Mouse (Mus musculus): ENCODE results near the gene Mrpl12. TPM values are rescaled to one million over a fixed set of nuclear protein-coding genes. Genes with fewer than 3 reads are reported as not detected.

The Mrpl12 gene
- total and polyA plus RNA-seq, 3 experiments, result 374 to 461 (median 457) TPM

GRCm38 (mm10) chr11:120509940-120510339 is 25.5 kb downstream of the Mrpl12 start (continued):
- TF ChIP-seq ELF1 (IDR thresholded peaks at IDR 0.05; ENCODE audit: low read depth, low read length), result peak; percentile 25
- TF ChIP-seq MAFK (IDR thresholded peaks at IDR 0.05; ENCODE audit: borderline replicate concordance, low read depth, low read length), result no peak
- peak; percentile 38; the same call in 1 of the 2 replicates for TF ChIP-seq ZMIZ1 (IDR thresholded peaks at IDR 0.05; ENCODE audit: low read depth, low read length)
- TF ChIP-seq CHD1 (IDR thresholded peaks at IDR 0.05; ENCODE audit: low read depth, low read length), result no peak
- no peak for TF ChIP-seq KAT2A (conservative IDR thresholded peaks at IDR 0.05; ENCODE audit: low read depth, low read length)
- TF ChIP-seq MAX (IDR thresholded peaks at IDR 0.05; ENCODE audit: low read length), result no peak
- TF ChIP-seq GABPA (IDR thresholded peaks at IDR 0.05; ENCODE audit: low read depth, low read length), result no peak
- TF ChIP-seq MAZ (IDR thresholded peaks at IDR 0.05; ENCODE audit: low read depth, low read length), result no peak
- TF ChIP-seq RCOR1 (IDR thresholded peaks at IDR 0.05; ENCODE audit: low read depth, low read length), result no peak
- peak; percentile 8; the same call in 1 of the 2 replicates for TF ChIP-seq SIN3A (IDR thresholded peaks at IDR 0.05; ENCODE audit: low read length)
- no peak for TF ChIP-seq ETS1 (IDR thresholded peaks at IDR 0.05; ENCODE audit: low read depth, low read length)
- no peak for TF ChIP-seq UBTF (IDR thresholded peaks at IDR 0.05; ENCODE audit: borderline replicate concordance, insufficient read depth, low read depth, low read length)
- no peak for TF ChIP-seq SMC3 (IDR thresholded peaks at IDR 0.05; ENCODE audit: low read depth, low read length)

GRCm38 (mm10) chr11:120510375-120511030 is 26.1 kb downstream of the Mrpl12 start:
- Histone ChIP-seq H3K9me3 (replicated peaks; ENCODE audit: insufficient read depth, low read length) (no peaks in the 10 kb centered on the region), H3K27ac (ENCODE audit: control insufficient read depth, low read depth, low read length) (peak overlapping the region; percentile 91), H3K27me3 (ENCODE audit: control insufficient read depth in 1 of 2, insufficient read depth in 2 of 2, low read length in 2 of 2) (no peaks in the 10 kb centered on the region), H3K9ac (ENCODE audit: control insufficient read depth, low read depth, low read length, poor library complexity, severe bottlenecking) (peak overlapping the region; percentile 85), H3K36me3 (ENCODE audit: control insufficient read depth in 1 of 2, insufficient read depth in 2 of 2, low read length in 2 of 2) (peaks cover 0 to 20% of the 10 kb centered on the region in 2 experiments; a peak in 2 of 4 replicates), H3K4me1 (ENCODE audit: control insufficient read depth in 1 of 2, insufficient read depth in 2 of 2, low read length in 2 of 2) (peaks cover 21 to 32% of the 10 kb centered on the region in 2 experiments), H3K4me3 (ENCODE audit: control insufficient read depth in 1 of 2, insufficient read depth in 1 of 2, low read depth in 2 of 2, low read length in 2 of 2) (peak overlapping the region; percentile 55 to 75), H3K79me2 (ENCODE audit: control insufficient read depth, insufficient read depth, low read length, poor library complexity) (no peaks in the 10 kb centered on the region; the same call in 1 of the 2 replicates)
- peak; percentile 94 for DNase-seq (ENCODE audit: low read depth, low spot score)
- TF ChIP-seq ELF1 (IDR thresholded peaks at IDR 0.05; ENCODE audit: low read depth, low read length) (peak; percentile 66; the same call in 1 of the 2 replicates), MEF2A (IDR thresholded peaks at IDR 0.05; ENCODE audit: extremely low read depth, insufficient replicate concordance, low read depth, low read length, poor library complexity, severe bottlenecking) (no peak), ZNF384 (IDR thresholded peaks at IDR 0.05; ENCODE audit: low read depth, low read length) (no peak), POLR2A (IDR thresholded peaks at IDR 0.05; ENCODE audit: control insufficient read depth in 1 of 2, insufficient read depth in 1 of 2, low read depth in 1 of 2, low read length in 2 of 2, poor library complexity in 1 of 2) (peak; percentile 61 to 88; a peak in 3 of 4 replicates), CTCF (IDR thresholded peaks at IDR 0.05 in 2 of 3, conservative IDR thresholded peaks at IDR 0.05 in 1 of 3; ENCODE audit: control insufficient read depth in 1 of 3, insufficient read depth in 1 of 3, low read depth in 2 of 3, low read length in 3 of 3, poor library complexity in 1 of 3, severe bottlenecking in 1 of 3) (no peak), TBP (IDR thresholded peaks at IDR 0.05; ENCODE audit: low read depth, low read length) (peak; percentile 86), MYB (IDR thresholded peaks at IDR 0.05; ENCODE audit: low read depth, low read length) (peak; percentile 70; the same call in 1 of the 2 replicates), CHD1 (IDR thresholded peaks at IDR 0.05; ENCODE audit: low read depth, low read length) (peak; percentile 74; the same call in 1 of the 2 replicates), RAD21 (IDR thresholded peaks at IDR 0.05; ENCODE audit: low read depth, low read length) (no peak), ZC3H11A (IDR thresholded peaks at IDR 0.05; ENCODE audit: low read depth, low read length) (no peak), ZKSCAN1 (IDR thresholded peaks at IDR 0.05; ENCODE audit: low read depth, low read length) (no peak), GABPA (IDR thresholded peaks at IDR 0.05; ENCODE audit: low read depth, low read length) (no peak), E2F4 (IDR thresholded peaks at IDR 0.05; ENCODE audit: borderline replicate concordance, low read depth, low read length) (peak; percentile 74; the same call in 1 of the 2 replicates), MAFK (IDR thresholded peaks at IDR 0.05; ENCODE audit: borderline replicate concordance, low read depth, low read length) (0 out of 2 replicates have a peak, but pooled peaks have one; percentile 17), GATA1 (IDR thresholded peaks at IDR 0.05; ENCODE audit: low read depth, low read length) (peak; percentile 47), NRF1 (IDR thresholded peaks at IDR 0.05; ENCODE audit: insufficient read depth, low read depth, low read length, poor library complexity, severe bottlenecking) (no peak), JUND (IDR thresholded peaks at IDR 0.05; ENCODE audit: low read depth, low read length) (no peak), POLR2AphosphoS5 (IDR thresholded peaks at IDR 0.05; ENCODE audit: borderline replicate concordance, low read depth, low read length) (no peak), POLR2AphosphoS2 (IDR thresholded peaks at IDR 0.05; ENCODE audit: low read length) (peak; percentile 82; the same call in 1 of the 2 replicates), NELFE (IDR thresholded peaks at IDR 0.05; ENCODE audit: low read depth, low read length) (peak; percentile 77), MYC (IDR thresholded peaks at IDR 0.05; ENCODE audit: low read depth, low read length) (peak; percentile 96), MAZ (IDR thresholded peaks at IDR 0.05; ENCODE audit: low read depth, low read length) (peak; percentile 96), MAX (IDR thresholded peaks at IDR 0.05; ENCODE audit: low read length) (peak; percentile 83), SMC3 (IDR thresholded peaks at IDR 0.05; ENCODE audit: low read depth, low read length) (peak; percentile 19; the same call in 1 of the 2 replicates), ETS1 (IDR thresholded peaks at IDR 0.05; ENCODE audit: low read depth, low read length) (peak; percentile 63; the same call in 1 of the 2 replicates), KAT2A (conservative IDR thresholded peaks at IDR 0.05; ENCODE audit: low read depth, low read length) (0 out of 2 replicates have a peak, but pooled peaks have one; percentile 31), TCF12 (IDR thresholded peaks at IDR 0.05; ENCODE audit: low read depth, low read length) (peak; percentile 60), RCOR1 (IDR thresholded peaks at IDR 0.05; ENCODE audit: low read depth, low read length) (peak; percentile 56; the same call in 1 of the 2 replicates)
